Mouse (Mus musculus): ENCODE data around the gene Gsdma2.

DNA sequence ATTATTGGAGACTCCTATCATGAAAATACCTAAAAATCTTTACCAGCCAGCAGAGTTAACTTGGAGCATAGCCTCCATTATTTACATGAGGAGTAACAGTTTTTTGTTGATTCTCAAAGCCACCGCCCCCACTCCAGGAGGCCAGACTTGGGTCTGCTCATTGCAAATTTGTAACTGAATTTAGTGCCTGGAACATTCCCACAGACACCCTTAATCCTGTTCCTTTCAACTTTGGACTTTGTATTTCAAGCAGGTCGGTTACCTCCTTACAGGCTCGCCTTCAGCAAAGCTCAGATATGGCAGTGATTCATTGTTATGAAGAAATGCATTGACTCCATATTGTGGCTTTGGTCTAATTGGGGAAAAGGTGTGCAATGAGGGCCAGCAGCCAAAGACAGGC is 1.8 kb upstream of the Gsdma2 start:
- TF ChIP-seq POLR2A (IDR thresholded peaks at IDR 0.05; ENCODE audit: low read depth, low read length) (no peak), CTCF (IDR thresholded peaks at IDR 0.05; ENCODE audit: extremely low read depth, insufficient read depth, insufficient read length, insufficient replicate concordance) (no peak)

All from spleen, adult 2 months (tissue).